Mouse (Mus musculus): ENCODE measurements around the gene Ehbp1.

GRCm38 (mm10) chr11:22156182-22156581, 185.9 kb downstream of the Ehbp1 start:
- no peak for TF ChIP-seq POLR2A (IDR thresholded peaks at IDR 0.05; ENCODE audit: borderline replicate concordance, insufficient read depth, low read length)
- TF ChIP-seq CTCF (IDR thresholded peaks at IDR 0.05; ENCODE audit: borderline replicate concordance, insufficient read depth, low read depth, low read length) = no peak
